Mouse (Mus musculus) neural tube, embryonic 12.5 days (tissue): ENCODE results near the gene Prkn. TPM values are rescaled to one million over a fixed set of nuclear protein-coding genes. Genes with fewer than 3 reads are reported as not detected.

Experiments
- ATAC-seq: fragments of 200-750 bp; cut with Nextera tagmentation; 2 replicates; pipeline ENCODE4 v1.8.0; 2017; ENCODE audit warnings: low read depth, mild to moderate bottlenecking, moderate TSS enrichment, moderate library complexity; ENCODE audit not compliant: low FRiP score
- H3K27ac ChIP-seq: fragments of 300-500 bp; sonication (generic); 2 replicates; pipeline ENCODE4 v1.5.1; 2016
- H3K27me3 ChIP-seq: fragments of 300-500 bp; sonication (generic); replicated peaks from 2 replicates; pipeline ENCODE4 v1.6.1; 2016; ENCODE audit warnings: mild to moderate bottlenecking
- H3K36me3 ChIP-seq: fragments of 300-500 bp; sonication (generic); 2 replicates; pipeline ENCODE4 v1.6.1; 2016; ENCODE audit warnings: mild to moderate bottlenecking
- H3K4me1 ChIP-seq: fragments of 300-500 bp; sonication (generic); 2 replicates; pipeline ENCODE4 v1.6.1; 2016
- H3K4me2 ChIP-seq: fragments of 300-500 bp; sonication (generic); replicated peaks from 2 replicates; pipeline ENCODE4 v1.6.1; 2016; ENCODE audit warnings: mild to moderate bottlenecking
- H3K4me3 ChIP-seq: fragments of 300-500 bp; sonication (generic); 2 replicates; pipeline ENCODE4 v1.5.1; 2016
- H3K9ac ChIP-seq: fragments of 300-500 bp; sonication (generic); 2 replicates; pipeline ENCODE4 v1.6.1; 2016; ENCODE audit warnings: mild to moderate bottlenecking
- H3K9me3 ChIP-seq: fragments of 300-500 bp; sonication (generic); 2 replicates; pipeline ENCODE4 v1.6.1; 2016; ENCODE audit warnings: mild to moderate bottlenecking
- WGBS: fragments of 180-500 bp; shearing (Covaris S2); methylation state at CpG from one replicate; pipeline ENCODE4 v1.1.7; 2016; 5-methylcytosine and 5-hydroxymethylcytosine counted together
- polyA plus RNA-seq: library from polyadenylated mRNA; unstranded; fragments of >200 nt; fragmentation: Nextera tagmentation; extraction: Ambion mirVana; gene quantifications from 2 replicates; pipeline ENCODE4 v1.2.1, GENCODE M21; 2016

Prkn gene
- 2.0 and 2.5 TPM in 2 replicates for polyA plus RNA-seq

DNA sequence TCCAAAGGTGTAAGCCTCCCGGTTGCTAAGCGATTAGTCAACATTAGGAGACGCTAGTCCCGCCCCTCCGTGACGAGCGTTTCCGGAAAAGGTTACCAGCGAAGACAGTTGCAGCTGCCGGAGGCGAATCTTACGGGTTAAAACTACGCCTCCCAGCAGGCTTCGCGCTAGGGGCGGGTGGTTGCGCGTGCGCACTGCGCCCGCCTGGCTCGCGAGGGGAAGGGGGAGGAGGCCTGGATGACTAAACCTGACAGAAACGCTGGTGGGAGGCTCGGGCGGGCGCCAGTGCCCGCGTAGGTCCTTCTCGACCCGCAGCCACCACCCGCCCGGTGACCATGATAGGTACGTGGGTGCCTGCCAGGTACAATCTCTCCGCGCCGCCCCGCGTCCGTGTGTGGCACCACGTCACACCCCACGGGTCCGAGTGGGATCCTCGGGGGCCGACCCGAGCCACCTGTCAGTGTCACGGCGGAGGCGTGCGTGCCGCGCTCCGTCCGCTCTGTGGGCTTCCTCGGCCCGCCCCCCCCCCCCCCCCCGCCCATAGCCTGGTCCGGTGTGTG is at the start of gene Prkn, which contains the start of gene Pacrg:
Gene Prkn, plus strand, starts transcription at position 237 of the 560 bp plus-strand sequence.
Gene Pacrg, minus strand, starts transcription at position 164 of the 560 bp plus-strand sequence.
- ATAC-seq = peak; percentile 94
- Histone ChIP-seq H3K9me3 (no peaks in the 10 kb centered on the region), H3K27ac (no peak within 1 kb of the TSS), H3K27me3 (no peaks in the 10 kb centered on the region), H3K9ac (peak within 1 kb of the TSS; percentile 69), H3K36me3 (no peaks in the 10 kb centered on the region), H3K4me3 (peak within 1 kb of the TSS; percentile 56), H3K4me1 (no peaks in the 10 kb centered on the region; the same call in 1 of the 2 replicates), H3K4me2 (peak within 1 kb of the TSS; percentile 86)
- under 1% methylated on average over 49 of the region's 58 CpGs for WGBS

GRCm38 (mm10) chr17:10791661-10792060 is 48.5 kb upstream of the Prkn start:
- no peak for ATAC-seq
- H3K36me3 ChIP-seq = no peaks in the 10 kb centered on the region
- no peaks in the 10 kb centered on the region for H3K27me3 ChIP-seq
- H3K9me3 ChIP-seq = no peaks in the 10 kb centered on the region
- WGBS = 55% methylated on average over 3 of the region's 3 CpGs
- H3K9ac ChIP-seq = no peak overlapping the region
- no peak overlapping the region for H3K27ac ChIP-seq
- no peak overlapping the region for H3K4me3 ChIP-seq
- H3K4me2 ChIP-seq = no peak overlapping the region
- peaks cover 4% of the 10 kb centered on the region; the same call in 1 of the 2 replicates for H3K4me1 ChIP-seq

GRCm38 (mm10) chr17:10806692-10807091 is 33.5 kb upstream of the Prkn start:
- Histone ChIP-seq H3K36me3 (no peaks in the 10 kb centered on the region), H3K27me3 (no peaks in the 10 kb centered on the region), H3K4me1 (no peaks in the 10 kb centered on the region), H3K4me2 (no peak overlapping the region), H3K27ac (no peak overlapping the region), H3K4me3 (no peak overlapping the region), H3K9me3 (no peaks in the 10 kb centered on the region), H3K9ac (no peak overlapping the region)
- no peak for ATAC-seq
- WGBS = 90% methylated on average over 4 of the region's 4 CpGs

DNA sequence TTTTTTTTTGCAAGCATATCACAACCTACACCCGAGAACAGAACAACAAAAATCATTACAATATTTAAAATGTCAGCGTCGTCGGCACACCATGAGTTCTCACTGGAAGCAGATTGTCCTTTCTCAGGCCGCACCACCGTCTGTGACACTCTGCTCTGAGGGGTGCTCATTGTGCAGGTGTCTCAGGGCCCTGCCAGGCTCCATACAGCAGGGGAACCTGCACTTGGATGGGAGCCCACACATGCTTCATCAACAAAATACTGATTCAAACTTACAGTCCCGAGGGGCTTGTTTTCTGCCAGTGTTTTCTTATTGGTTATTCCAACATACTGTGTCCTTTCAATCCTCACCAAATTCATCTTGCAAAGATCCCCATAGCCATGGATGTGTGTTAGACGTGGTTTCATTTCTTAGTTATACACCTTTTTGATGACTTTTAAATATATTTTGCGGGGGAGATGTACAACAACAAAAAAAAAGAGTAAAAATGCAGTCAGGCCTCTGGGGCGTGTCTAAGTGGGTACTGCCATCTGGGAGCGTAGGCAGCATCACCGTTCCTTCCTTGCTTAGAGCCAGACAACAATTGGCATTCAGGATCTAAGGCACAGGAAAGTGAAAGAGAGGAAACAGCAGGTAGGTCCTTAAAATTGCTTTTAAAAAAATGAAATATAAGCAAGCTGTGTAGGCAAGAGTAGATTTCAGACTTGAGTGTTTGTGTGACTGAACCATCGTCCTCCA is 32.8 kb upstream of the Prkn start:
- no peak for ATAC-seq
- no peak overlapping the region for H3K27ac ChIP-seq
- no peak overlapping the region for H3K4me2 ChIP-seq
- H3K4me3 ChIP-seq = no peak overlapping the region
- no peaks in the 10 kb centered on the region for H3K9me3 ChIP-seq
- H3K36me3 ChIP-seq = no peaks in the 10 kb centered on the region
- H3K9ac ChIP-seq = no peak overlapping the region
- 82% methylated on average over 13 of the region's 13 CpGs for WGBS
- H3K27me3 ChIP-seq = no peaks in the 10 kb centered on the region
- H3K4me1 ChIP-seq = no peaks in the 10 kb centered on the region

DNA sequence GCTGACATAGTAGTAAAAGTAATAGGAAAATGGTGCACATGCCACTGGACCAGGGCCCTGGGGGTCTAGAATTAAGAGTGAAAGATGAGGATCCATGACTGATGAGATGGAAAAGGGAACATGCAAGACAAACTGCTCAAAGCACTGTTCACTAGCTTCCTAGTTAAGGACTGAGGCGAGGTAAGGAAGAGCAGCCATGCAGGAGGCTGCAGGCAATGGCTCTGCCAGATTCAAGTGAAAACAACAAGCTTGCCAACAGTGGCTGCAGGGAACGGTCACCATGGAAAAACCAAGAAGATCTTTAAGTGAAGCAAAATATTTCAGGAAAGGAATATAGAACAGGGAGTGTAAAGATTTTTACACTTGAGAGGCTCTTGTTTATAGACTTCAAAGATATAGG is 31.6 kb upstream of the Prkn start:
- H3K27ac ChIP-seq = no peak overlapping the region
- H3K9ac ChIP-seq = no peak overlapping the region
- no peaks in the 10 kb centered on the region for H3K36me3 ChIP-seq
- no peaks in the 10 kb centered on the region for H3K27me3 ChIP-seq
- no peaks in the 10 kb centered on the region for H3K4me1 ChIP-seq
- H3K9me3 ChIP-seq = no peaks in the 10 kb centered on the region
- no peak for ATAC-seq
- no peak overlapping the region for H3K4me2 ChIP-seq
- H3K4me3 ChIP-seq = no peak overlapping the region
- WGBS = 86% methylated on average over 2 of the region's 2 CpGs

DNA sequence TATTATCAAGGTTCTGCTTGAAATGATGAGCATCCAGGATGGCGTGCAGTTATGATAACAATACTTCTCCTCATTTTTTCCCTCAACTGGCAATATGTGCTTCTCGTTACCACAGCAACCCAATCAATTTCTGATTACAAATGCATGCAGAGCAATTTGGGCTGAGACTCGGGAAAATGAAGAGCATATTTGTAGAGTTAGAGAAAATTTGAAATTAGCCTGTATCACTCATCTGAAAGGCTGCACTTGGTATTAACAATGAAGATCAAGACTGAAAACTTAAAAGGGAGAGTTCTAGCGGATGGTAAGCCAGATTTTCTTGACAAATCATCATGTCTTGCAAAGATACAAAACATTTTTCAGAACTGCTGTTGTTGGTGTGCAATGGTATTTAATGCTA is 21.2 kb upstream of the Prkn start:
- H3K4me2 ChIP-seq = no peak overlapping the region
- ATAC-seq = no peak
- H3K4me1 ChIP-seq = no peaks in the 10 kb centered on the region
- H3K4me3 ChIP-seq = no peak overlapping the region
- H3K9me3 ChIP-seq = no peaks in the 10 kb centered on the region
- H3K9ac ChIP-seq = no peak overlapping the region
- WGBS = 89% methylated on average over 4 of the region's 4 CpGs
- no peaks in the 10 kb centered on the region for H3K36me3 ChIP-seq
- H3K27me3 ChIP-seq = no peaks in the 10 kb centered on the region
- no peak overlapping the region for H3K27ac ChIP-seq

DNA sequence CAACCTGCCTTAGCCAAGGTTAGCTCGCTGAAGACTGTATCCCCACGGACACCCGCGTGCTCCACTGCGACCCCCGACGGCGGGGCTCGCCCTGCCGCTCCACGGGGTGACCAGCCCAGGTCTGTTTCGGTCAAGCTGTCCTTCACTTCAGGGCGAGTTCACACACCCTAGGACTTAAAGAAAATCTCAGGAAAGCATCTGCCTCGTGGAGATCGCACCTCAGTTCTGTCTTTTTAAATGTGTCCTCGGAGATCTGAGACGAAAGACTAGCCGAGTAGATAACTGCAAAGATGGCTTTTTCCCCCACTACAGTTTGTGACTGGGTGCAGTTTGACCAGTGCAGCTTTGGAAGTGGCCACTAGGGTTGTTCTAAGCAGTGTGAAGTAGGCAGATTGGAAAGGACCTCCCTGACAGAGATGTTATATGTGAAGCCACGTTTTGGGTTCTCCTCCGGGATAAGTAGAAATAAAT is 582 bp downstream of the Prkn start:
- 3% methylated on average over 20 of the region's 20 CpGs for WGBS
- Histone ChIP-seq H3K9me3 (no peaks in the 10 kb centered on the region), H3K4me3 (peak overlapping the region; percentile 56), H3K27me3 (no peaks in the 10 kb centered on the region), H3K27ac (no peak overlapping the region), H3K9ac (peak overlapping the region; percentile 69), H3K4me2 (peak overlapping the region; percentile 86), H3K36me3 (no peaks in the 10 kb centered on the region), H3K4me1 (no peaks in the 10 kb centered on the region; the same call in 1 of the 2 replicates)
- ATAC-seq = peak; percentile 63

- no peak overlapping the region for H3K4me2 ChIP-seq
- ATAC-seq = no peak
- WGBS = 94% methylated on average over 3 of the region's 3 CpGs
- H3K27ac ChIP-seq = no peak overlapping the region
- no peaks in the 10 kb centered on the region for H3K4me1 ChIP-seq
- no peaks in the 10 kb centered on the region for H3K36me3 ChIP-seq
- no peak overlapping the region for H3K4me3 ChIP-seq
- H3K9ac ChIP-seq = no peak overlapping the region
- no peaks in the 10 kb centered on the region for H3K27me3 ChIP-seq
- no peaks in the 10 kb centered on the region for H3K9me3 ChIP-seq
Measured at GRCm38 (mm10) chr17:10854207-10854606, 14.0 kb downstream of the Prkn start.

GRCm38 (mm10) chr17:10874208-10875187 is 34.3 kb downstream of the Prkn start:
- no peaks in the 10 kb centered on the region for H3K36me3 ChIP-seq
- H3K9ac ChIP-seq = no peak overlapping the region
- H3K27me3 ChIP-seq = no peaks in the 10 kb centered on the region
- no peaks in the 10 kb centered on the region for H3K9me3 ChIP-seq
- 89% methylated on average over 7 of the region's 7 CpGs for WGBS
- H3K4me2 ChIP-seq = no peak overlapping the region
- no peaks in the 10 kb centered on the region for H3K4me1 ChIP-seq
- ATAC-seq = no peak
- H3K4me3 ChIP-seq = no peak overlapping the region
- no peak overlapping the region for H3K27ac ChIP-seq

GRCm38 (mm10) chr17:10878986-10879385 is 38.8 kb downstream of the Prkn start:
- no peak overlapping the region for H3K4me3 ChIP-seq
- H3K4me1 ChIP-seq = no peaks in the 10 kb centered on the region
- no peak overlapping the region for H3K27ac ChIP-seq
- no peak overlapping the region for H3K9ac ChIP-seq
- WGBS = 80% methylated on average over 5 of the region's 5 CpGs
- H3K27me3 ChIP-seq = no peaks in the 10 kb centered on the region
- no peaks in the 10 kb centered on the region for H3K36me3 ChIP-seq
- H3K4me2 ChIP-seq = no peak overlapping the region
- H3K9me3 ChIP-seq = no peaks in the 10 kb centered on the region
- ATAC-seq = no peak

DNA sequence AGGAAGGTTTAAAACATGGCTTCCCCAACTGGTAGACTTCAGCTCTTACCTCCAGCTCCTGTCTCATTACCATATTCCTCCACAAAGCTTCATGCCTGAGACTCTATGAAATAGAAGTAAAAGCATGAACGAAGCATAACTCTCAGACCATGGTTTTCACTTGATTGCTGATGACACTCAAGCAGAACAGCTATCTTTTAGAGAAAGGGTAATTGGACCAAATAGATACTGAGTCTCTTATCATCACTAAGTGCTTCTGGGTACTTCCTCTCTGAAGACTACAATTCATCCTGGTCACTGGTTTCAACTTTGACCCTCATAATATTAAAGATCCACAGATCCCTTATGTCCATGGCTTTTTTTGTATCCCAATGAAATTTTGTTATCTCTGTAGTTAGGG is 42.1 kb downstream of the Prkn start:
- Histone ChIP-seq H3K27ac (no peak overlapping the region), H3K9ac (no peak overlapping the region), H3K4me3 (no peak overlapping the region), H3K36me3 (no peaks in the 10 kb centered on the region), H3K4me1 (no peaks in the 10 kb centered on the region), H3K9me3 (no peaks in the 10 kb centered on the region), H3K4me2 (no peak overlapping the region), H3K27me3 (no peaks in the 10 kb centered on the region)
- no peak for ATAC-seq
- WGBS = 84% methylated on average over 1 of the region's 1 CpGs

DNA sequence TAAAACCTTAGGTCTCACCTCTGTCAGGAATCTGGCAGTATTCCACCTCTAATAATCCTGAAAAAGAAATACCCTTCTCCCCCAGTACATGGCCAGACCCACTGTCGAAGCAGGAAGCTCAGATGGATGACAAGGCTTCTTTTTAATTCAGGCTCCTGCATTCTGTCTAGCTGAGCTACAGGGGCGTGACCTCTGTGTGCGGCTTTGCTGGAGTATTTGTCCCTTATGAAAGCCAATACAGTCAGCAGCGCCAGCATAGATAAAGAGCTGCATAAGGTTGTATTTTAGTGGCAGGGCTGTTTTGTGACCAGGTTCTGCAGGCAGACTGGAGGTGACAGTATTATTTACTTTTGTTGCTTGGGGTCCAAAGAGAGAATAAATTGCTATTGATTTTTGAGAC is 47.7 kb downstream of the Prkn start:
- peaks cover 6% of the 10 kb centered on the region for H3K4me1 ChIP-seq
- no peaks in the 10 kb centered on the region for H3K36me3 ChIP-seq
- H3K9me3 ChIP-seq = no peaks in the 10 kb centered on the region
- ATAC-seq = no peak
- no peaks in the 10 kb centered on the region for H3K27me3 ChIP-seq
- no peak overlapping the region for H3K4me3 ChIP-seq
- no peak overlapping the region for H3K9ac ChIP-seq
- 22% methylated on average over 4 of the region's 4 CpGs for WGBS
- no peak overlapping the region for H3K4me2 ChIP-seq
- H3K27ac ChIP-seq = no peak overlapping the region
